Mouse (Mus musculus): Measurements from ENCODE around the gene Dusp14. TPM values are rescaled to one million over a fixed set of nuclear protein-coding genes. Genes with fewer than 3 reads are reported as not detected.
A peak's percentile ranks its signal among the peaks of the same experiment; 100 is the strongest.

Dusp14 gene
- polyA plus RNA-seq, 1 experiment, result 11.6 TPM

DNA sequence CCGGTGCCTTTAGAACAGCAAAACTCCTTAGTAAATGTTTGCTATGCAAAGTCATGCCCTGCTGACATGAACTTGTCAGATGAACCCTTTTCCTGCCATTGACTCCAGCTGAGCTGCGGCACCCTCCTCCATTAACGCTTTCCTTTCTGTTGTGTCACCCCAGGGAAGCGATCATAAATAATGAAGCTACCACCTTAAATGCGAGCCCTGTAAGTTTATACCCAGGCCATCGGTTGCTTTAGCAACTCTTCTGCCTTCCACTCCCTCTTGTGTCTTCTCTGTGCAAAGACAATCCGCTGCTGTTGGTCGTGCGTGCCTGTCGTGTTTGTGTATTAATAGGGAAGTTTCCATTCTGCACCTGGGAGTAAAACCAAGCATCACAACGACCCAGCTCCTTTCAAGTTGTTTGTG is 3.0 kb downstream of the Dusp14 start:
- TF ChIP-seq POLR2A (IDR thresholded peaks at IDR 0.05; ENCODE audit: borderline replicate concordance, extremely low read depth, insufficient read depth, insufficient read length, poor library complexity, severe bottlenecking) (no peak), CTCF (IDR thresholded peaks at IDR 0.05; ENCODE audit: borderline replicate concordance, extremely low read depth, insufficient read depth, insufficient read length) (peak; percentile 51; the same call in 1 of the 2 replicates)
- DNase-seq (ENCODE audit: low read depth), result peak; percentile 71

DNA sequence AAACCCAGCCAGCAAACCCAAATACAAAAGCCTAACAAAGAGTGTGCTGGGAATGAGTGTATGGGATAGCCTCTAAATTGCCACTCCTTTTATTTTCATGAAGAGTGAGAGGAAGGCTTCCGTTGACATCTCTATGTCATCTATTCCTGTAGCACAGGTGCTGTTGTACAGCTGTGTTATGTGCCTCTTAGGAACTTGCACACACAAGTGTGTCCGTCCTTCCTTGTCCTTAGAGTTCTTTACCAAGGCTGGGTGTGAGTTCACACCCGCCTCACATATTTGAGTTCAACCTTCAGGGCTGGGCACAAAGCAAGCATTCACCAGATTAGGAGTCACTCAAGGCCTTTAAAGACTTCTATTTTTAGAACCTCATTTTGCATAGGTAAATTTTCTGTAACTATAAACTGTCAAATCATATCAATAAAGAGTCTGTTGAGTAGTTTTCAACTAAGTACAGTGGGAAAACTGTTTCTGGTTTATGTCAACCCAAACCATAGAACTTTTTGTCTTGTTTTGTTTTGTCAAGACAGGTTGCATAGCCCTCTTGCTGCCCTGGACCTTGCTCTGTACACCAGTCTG is 5.3 kb downstream of the Dusp14 start:
- DNase-seq (ENCODE audit: low read depth), result no peak
- no peak for TF ChIP-seq POLR2A (IDR thresholded peaks at IDR 0.05; ENCODE audit: borderline replicate concordance, extremely low read depth, insufficient read depth, insufficient read length, poor library complexity, severe bottlenecking)
- no peak for TF ChIP-seq CTCF (IDR thresholded peaks at IDR 0.05; ENCODE audit: borderline replicate concordance, extremely low read depth, insufficient read depth, insufficient read length)

GRCm38 (mm10) chr11:84062805-84063204 is 6.3 kb downstream of the Dusp14 start:
- no peak for DNase-seq (ENCODE audit: low read depth)
- TF ChIP-seq POLR2A (IDR thresholded peaks at IDR 0.05; ENCODE audit: borderline replicate concordance, extremely low read depth, insufficient read depth, insufficient read length, poor library complexity, severe bottlenecking) (no peak), CTCF (IDR thresholded peaks at IDR 0.05; ENCODE audit: borderline replicate concordance, extremely low read depth, insufficient read depth, insufficient read length) (no peak)

GRCm38 (mm10) chr11:84061881-84062280 is 7.2 kb downstream of the Dusp14 start:
- DNase-seq (ENCODE audit: low read depth), result no peak

DNA sequence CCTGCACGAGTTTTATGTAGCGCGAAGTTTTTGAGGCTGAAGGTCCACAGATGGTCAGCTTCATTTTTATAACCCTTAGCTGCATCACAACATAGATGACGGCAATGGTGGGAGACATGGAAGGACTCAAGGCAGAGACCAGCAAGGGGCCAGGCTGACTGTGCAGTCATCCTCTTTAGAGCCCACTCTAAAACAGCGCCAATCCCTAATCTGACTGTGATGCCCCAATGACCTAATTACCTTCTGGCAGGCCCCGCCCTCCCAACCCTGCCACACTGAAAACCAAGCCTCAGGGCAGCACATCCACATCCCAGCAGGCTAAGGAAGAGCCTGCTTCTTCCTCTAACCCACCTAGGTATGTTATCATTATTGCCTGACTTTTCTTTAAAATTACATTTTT is 8.4 kb downstream of the Dusp14 start:
- no peak for TF ChIP-seq POLR2A (IDR thresholded peaks at IDR 0.05; ENCODE audit: borderline replicate concordance, extremely low read depth, insufficient read depth, insufficient read length, poor library complexity, severe bottlenecking)
- TF ChIP-seq CTCF (IDR thresholded peaks at IDR 0.05; ENCODE audit: borderline replicate concordance, extremely low read depth, insufficient read depth, insufficient read length), result no peak
- no peak for DNase-seq (ENCODE audit: low read depth)

More at GRCm38 (mm10) chr11:84061881-84062280, 7.2 kb downstream of the Dusp14 start:
- TF ChIP-seq CTCF (IDR thresholded peaks at IDR 0.05; ENCODE audit: borderline replicate concordance, extremely low read depth, insufficient read depth, insufficient read length), result no peak
- no peak for TF ChIP-seq POLR2A (IDR thresholded peaks at IDR 0.05; ENCODE audit: borderline replicate concordance, extremely low read depth, insufficient read depth, insufficient read length, poor library complexity, severe bottlenecking)

GRCm38 (mm10) chr11:84059784-84060183 is 9.3 kb downstream of the Dusp14 start:
- TF ChIP-seq CTCF (IDR thresholded peaks at IDR 0.05; ENCODE audit: borderline replicate concordance, extremely low read depth, insufficient read depth, insufficient read length) (no peak), POLR2A (IDR thresholded peaks at IDR 0.05; ENCODE audit: borderline replicate concordance, extremely low read depth, insufficient read depth, insufficient read length, poor library complexity, severe bottlenecking) (no peak)
- no peak for DNase-seq (ENCODE audit: low read depth)

- DNase-seq (ENCODE audit: low read depth), result no peak
- no peak for TF ChIP-seq CTCF (IDR thresholded peaks at IDR 0.05; ENCODE audit: borderline replicate concordance, extremely low read depth, insufficient read depth, insufficient read length)
- no peak for TF ChIP-seq POLR2A (IDR thresholded peaks at IDR 0.05; ENCODE audit: borderline replicate concordance, extremely low read depth, insufficient read depth, insufficient read length, poor library complexity, severe bottlenecking)
These were observed 11.6 kb downstream of the Dusp14 start for GRCm38 (mm10) chr11:84057418-84057817.

GRCm38 (mm10) chr11:84053524-84054163 is 15.4 kb downstream of the Dusp14 start:
- TF ChIP-seq CTCF (IDR thresholded peaks at IDR 0.05; ENCODE audit: borderline replicate concordance, extremely low read depth, insufficient read depth, insufficient read length), result no peak
- TF ChIP-seq POLR2A (IDR thresholded peaks at IDR 0.05; ENCODE audit: borderline replicate concordance, extremely low read depth, insufficient read depth, insufficient read length, poor library complexity, severe bottlenecking), result no peak
- DNase-seq (ENCODE audit: low read depth), result peak; percentile 91

GRCm38 (mm10) chr11:84053055-84053454 is 16.0 kb downstream of the Dusp14 start:
- TF ChIP-seq POLR2A (IDR thresholded peaks at IDR 0.05; ENCODE audit: borderline replicate concordance, extremely low read depth, insufficient read depth, insufficient read length, poor library complexity, severe bottlenecking) (no peak), CTCF (IDR thresholded peaks at IDR 0.05; ENCODE audit: borderline replicate concordance, extremely low read depth, insufficient read depth, insufficient read length) (no peak)
- no peak for DNase-seq (ENCODE audit: low read depth)

GRCm38 (mm10) chr11:84048411-84048810 is 20.6 kb downstream of the Dusp14 start:
- TF ChIP-seq POLR2A (IDR thresholded peaks at IDR 0.05; ENCODE audit: borderline replicate concordance, extremely low read depth, insufficient read depth, insufficient read length, poor library complexity, severe bottlenecking) (no peak), CTCF (IDR thresholded peaks at IDR 0.05; ENCODE audit: borderline replicate concordance, extremely low read depth, insufficient read depth, insufficient read length) (no peak)
- peak; percentile 82 for DNase-seq (ENCODE audit: low read depth)

- no peak for TF ChIP-seq CTCF (IDR thresholded peaks at IDR 0.05; ENCODE audit: borderline replicate concordance, extremely low read depth, insufficient read depth, insufficient read length)
- no peak for TF ChIP-seq POLR2A (IDR thresholded peaks at IDR 0.05; ENCODE audit: borderline replicate concordance, extremely low read depth, insufficient read depth, insufficient read length, poor library complexity, severe bottlenecking)
- no peak for DNase-seq (ENCODE audit: low read depth)
These were observed 21.8 kb downstream of the Dusp14 start for GRCm38 (mm10) chr11:84047270-84047669.

- TF ChIP-seq POLR2A (IDR thresholded peaks at IDR 0.05; ENCODE audit: borderline replicate concordance, extremely low read depth, insufficient read depth, insufficient read length, poor library complexity, severe bottlenecking), result no peak
- TF ChIP-seq CTCF (IDR thresholded peaks at IDR 0.05; ENCODE audit: borderline replicate concordance, extremely low read depth, insufficient read depth, insufficient read length), result no peak
- no peak for DNase-seq (ENCODE audit: low read depth)
These were observed 24.1 kb downstream of the Dusp14 start for GRCm38 (mm10) chr11:84044988-84045387.
